In genomic region chr2:167632731-167633536, GRCm38 (mm10) we compare ENCODE assay signal across 8 mouse cellular contexts. TPM values are rescaled to one million over a fixed set of nuclear protein-coding genes. Genes with fewer than 3 reads are reported as not detected.
A peak's percentile ranks its signal among the peaks of the same experiment; 100 is the strongest.
DNase-seq lines count a peak whose midpoint lies in the region; ATAC-seq and TF ChIP-seq lines count a peak whose summit lies in the region.

No protein-coding gene starts in this region.

- 74% methylated on average over 12 of the region's 12 CpGs for WGBS in heart, embryonic 10.5 days
- 83% methylated on average over 12 of the region's 12 CpGs for WGBS in forebrain, postnatal 0 days
- WGBS in liver, postnatal 0 days (ENCODE audit: insufficient replicate concordance), result 61% methylated on average over 12 of the region's 12 CpGs

- peak overlapping the region; percentile 100 for H3K27ac ChIP-seq in heart, embryonic 10.5 days
- peak overlapping the region; percentile 90 for H3K27ac ChIP-seq in forebrain, postnatal 0 days (ENCODE audit: low read depth, low read length)
- H3K27ac ChIP-seq in liver, postnatal 0 days (ENCODE audit: low read depth), result peak overlapping the region; percentile 97

- H3K36me3 ChIP-seq in heart, embryonic 10.5 days, result peaks cover 11% of the 10 kb centered on the region
- H3K36me3 ChIP-seq in E14TG2a.4 (ENCODE audit: insufficient read depth, low read length), result peaks cover 26% of the 10 kb centered on the region
- peaks cover 9% of the 10 kb centered on the region; the same call in 1 of the 2 replicates for H3K36me3 ChIP-seq in forebrain, postnatal 0 days (ENCODE audit: insufficient read depth)
- peaks cover 12% of the 10 kb centered on the region for H3K36me3 ChIP-seq in liver, postnatal 0 days (replicated peaks; ENCODE audit: insufficient read depth, low read length)

- no peak for ATAC-seq in forebrain, postnatal 0 days
- no peak for ATAC-seq in liver, postnatal 0 days

- peaks cover 57% of the 10 kb centered on the region for H3K4me1 ChIP-seq in heart, embryonic 10.5 days
- peaks cover 57% of the 10 kb centered on the region for H3K4me1 ChIP-seq in E14TG2a.4 (replicated peaks; ENCODE audit: low read depth, low read length)
- H3K4me1 ChIP-seq in forebrain, postnatal 0 days (ENCODE audit: insufficient read depth), result peaks cover 20% of the 10 kb centered on the region
- peaks cover 53% of the 10 kb centered on the region for H3K4me1 ChIP-seq in liver, postnatal 0 days (ENCODE audit: insufficient read depth)

- peak overlapping the region; percentile 58 for H3K4me2 ChIP-seq in forebrain, postnatal 0 days (ENCODE audit: low read depth)
- peak overlapping the region; percentile 75 for H3K4me2 ChIP-seq in liver, postnatal 0 days (ENCODE audit: low read depth, low read length)

- no peak for TF ChIP-seq EP300 in liver, postnatal 0 days (IDR thresholded peaks at IDR 0.05; ENCODE audit: low read depth)

- H3K4me3 ChIP-seq in heart, embryonic 10.5 days, result peak overlapping the region; percentile 95
- H3K4me3 ChIP-seq in E14TG2a.4 (replicated peaks; ENCODE audit: low read length), result peak overlapping the region; percentile 89
- H3K4me3 ChIP-seq in forebrain, postnatal 0 days (ENCODE audit: low read depth, low read length), result peak overlapping the region; percentile 93
- H3K4me3 ChIP-seq in liver, postnatal 0 days (ENCODE audit: low read depth, low read length), result no peak overlapping the region

- no peaks in the 10 kb centered on the region for H3K9me3 ChIP-seq in heart, embryonic 10.5 days
- no peaks in the 10 kb centered on the region for H3K9me3 ChIP-seq in E14TG2a.4 (ENCODE audit: low read length)
- H3K9me3 ChIP-seq in forebrain, postnatal 0 days (ENCODE audit: low read length), result no peaks in the 10 kb centered on the region
- H3K9me3 ChIP-seq in liver, postnatal 0 days (ENCODE audit: low read length), result no peaks in the 10 kb centered on the region

- no peaks in the 10 kb centered on the region for H3K27me3 ChIP-seq in heart, embryonic 10.5 days (ENCODE audit: insufficient read depth, poor library complexity, severe bottlenecking)
- no peaks in the 10 kb centered on the region for H3K27me3 ChIP-seq in E14TG2a.4 (ENCODE audit: insufficient read depth, low read length)
- H3K27me3 ChIP-seq in forebrain, postnatal 0 days (ENCODE audit: insufficient read depth, low read length), result no peaks in the 10 kb centered on the region
- no peaks in the 10 kb centered on the region for H3K27me3 ChIP-seq in liver, postnatal 0 days (ENCODE audit: insufficient read depth, low read length)

- DNase-seq in heart, embryonic 10.5 days (ENCODE audit: low spot score), result no peak
- DNase-seq in heart, adult 8-10 months (ENCODE audit: low spot score), result no peak
- no peak for DNase-seq in forebrain, postnatal 0 days
- DNase-seq in liver, postnatal 0 days, result no peak
- no peak for DNase-seq in frontal cortex, postnatal 14 days (ENCODE audit: low spot score in 2 of 2)
- no peak for DNase-seq in embryo, embryonic 10 days (ENCODE audit: low spot score)
- no peak for DNase-seq in layer of hippocampus, adult 8-10 months (ENCODE audit: low spot score in 2 of 2)

- peak overlapping the region; percentile 90 for H3K9ac ChIP-seq in forebrain, postnatal 0 days
- H3K9ac ChIP-seq in liver, postnatal 0 days (replicated peaks), result peak overlapping the region; percentile 97; the same call in 1 of the 2 replicates

- TF ChIP-seq CTCF in E14TG2a.4 (conservative IDR thresholded peaks at IDR 0.05; ENCODE audit: low read length), result no peak
- TF ChIP-seq CTCF in forebrain, postnatal 0 days (IDR thresholded peaks at IDR 0.05; ENCODE audit: low read depth), result no peak
- TF ChIP-seq CTCF in liver, postnatal 0 days (IDR thresholded peaks at IDR 0.05; ENCODE audit: low read depth), result no peak

RNA-seq across cellular contexts. Expression of gene Ube2v1, which starts 1.0 kb away (rescaled TPM):
- 312 and 332 TPM in 2 replicates for polyA plus RNA-seq in heart, embryonic 10.5 days (2016; fragmentation: Nextera tagmentation; extraction: Ambion mirVana)
- total RNA-seq in heart, adult 8-10 months (2022), result 100 to 1,000 TPM; 120 to 152 (median 139) TPM
- total RNA-seq in forebrain, postnatal 0 days (2014; rRNA removed), result 161 TPM in 2 replicates
- 328 and 369 TPM in 2 replicates for polyA plus RNA-seq in forebrain, postnatal 0 days (2015; fragmentation: Nextera tagmentation; extraction: Ambion mirVana)
- 122 TPM in 2 replicates for polyA plus RNA-seq in liver, postnatal 0 days (2015; fragmentation: Nextera tagmentation; extraction: Ambion mirVana)
- 100 to 1,000 TPM; 196 to 224 (median 216) TPM for total RNA-seq in layer of hippocampus, adult 8-10 months (2022)

RNA-seq across cellular contexts. Expression of gene Gm20431, which starts 28.4 kb away (rescaled TPM):
- 0.36 and 3.9 TPM in 2 replicates for polyA plus RNA-seq in heart, embryonic 10.5 days (2016; fragmentation: Nextera tagmentation; extraction: Ambion mirVana)
- total RNA-seq in heart, adult 8-10 months (2022), result 10 to 100 TPM; 15.3 to 19.4 (median 18.2) TPM
- not detected in 2 replicates for total RNA-seq in forebrain, postnatal 0 days (2014; rRNA removed)
- polyA plus RNA-seq in forebrain, postnatal 0 days (2015; fragmentation: Nextera tagmentation; extraction: Ambion mirVana), result 7.5 and 9.7 TPM in 2 replicates
- 1.7 and 2.4 TPM in 2 replicates for polyA plus RNA-seq in liver, postnatal 0 days (2015; fragmentation: Nextera tagmentation; extraction: Ambion mirVana)
- 10 to 100 TPM; 35.0 to 46.6 (median 40.9) TPM for total RNA-seq in layer of hippocampus, adult 8-10 months (2022)

RNA-seq across cellular contexts. Expression of gene Cebpb, which starts 55.8 kb away (rescaled TPM):
- polyA plus RNA-seq in heart, embryonic 10.5 days (2016; fragmentation: Nextera tagmentation; extraction: Ambion mirVana), result 4.2 TPM in 2 replicates
- 100 to 1,000 TPM in 1 of 4 experiments, 10 to 100 TPM in 3; 55.1 to 104 (median 84.0) TPM for total RNA-seq in heart, adult 8-10 months (2022)
- 4.2 and 5.7 TPM in 2 replicates for total RNA-seq in forebrain, postnatal 0 days (2014; rRNA removed)
- polyA plus RNA-seq in forebrain, postnatal 0 days (2015; fragmentation: Nextera tagmentation; extraction: Ambion mirVana), result 4.3 and 4.5 TPM in 2 replicates
- polyA plus RNA-seq in liver, postnatal 0 days (2015; fragmentation: Nextera tagmentation; extraction: Ambion mirVana), result 27.5 and 43.6 TPM in 2 replicates
- 10 to 100 TPM; 21.3 to 37.2 (median 25.6) TPM for total RNA-seq in layer of hippocampus, adult 8-10 months (2022)

RNA-seq across cellular contexts. Expression of gene Tmem189, which starts 56.7 kb away (rescaled TPM):
- polyA plus RNA-seq in heart, embryonic 10.5 days (2016; fragmentation: Nextera tagmentation; extraction: Ambion mirVana), result 47.7 and 53.8 TPM in 2 replicates
- 10 to 100 TPM; 22.6 to 26.6 (median 23.4) TPM for total RNA-seq in heart, adult 8-10 months (2022)
- 37.7 and 39.5 TPM in 2 replicates for total RNA-seq in forebrain, postnatal 0 days (2014; rRNA removed)
- 33.7 and 38.4 TPM in 2 replicates for polyA plus RNA-seq in forebrain, postnatal 0 days (2015; fragmentation: Nextera tagmentation; extraction: Ambion mirVana)
- polyA plus RNA-seq in liver, postnatal 0 days (2015; fragmentation: Nextera tagmentation; extraction: Ambion mirVana), result 9.8 and 10.1 TPM in 2 replicates
- total RNA-seq in layer of hippocampus, adult 8-10 months (2022), result 10 to 100 TPM; 44.5 to 47.5 (median 46.8) TPM

Comparison
In these comparisons a context has a peak if more than half of its experiments do, and no peak if none do; other contexts are left out.
1. RNA of gene Gm20431, which starts 28.4 kb away (total RNA-seq): 35.0 to 46.6 TPM in layer of hippocampus, adult 8-10 months and 15.3 to 19.4 TPM in heart, adult 8-10 months; not detected in forebrain, postnatal 0 days; every median in the first group is over 10 times any median in the second.
2. Peak in every context shown above with its lines, with median percentiles within 50 percentile points of each other: H3K27ac ChIP-seq.